Mouse (Mus musculus) midbrain, embryonic 13.5 days (tissue): ENCODE results near the gene Xpnpep3. TPM values are rescaled to one million over a fixed set of nuclear protein-coding genes. Genes with fewer than 3 reads are reported as not detected.

Experiments
- ATAC-seq: fragments of 200-750 bp; cut with Nextera tagmentation; 2 replicates; pipeline ENCODE4 v1.8.0; 2017; ENCODE audit warnings: mild to moderate bottlenecking, moderate TSS enrichment, moderate library complexity
- H3K27ac ChIP-seq: fragments of 300-500 bp; sonication (generic); 2 replicates; pipeline ENCODE4 v1.5.1; 2015; ENCODE audit warnings: inconsistent platforms, mild to moderate bottlenecking, moderate library complexity
- H3K27me3 ChIP-seq: fragments of 300-500 bp; sonication (generic); 2 replicates; pipeline ENCODE4 v1.6.1; 2015; ENCODE audit warnings: mild to moderate bottlenecking, inconsistent platforms
- H3K36me3 ChIP-seq: fragments of 300-500 bp; sonication (generic); 2 replicates; pipeline ENCODE4 v1.6.1; 2015; ENCODE audit warnings: mild to moderate bottlenecking, inconsistent platforms
- H3K4me1 ChIP-seq: fragments of 300-500 bp; sonication (generic); replicated peaks from 2 replicates; pipeline ENCODE4 v1.6.1; 2015; ENCODE audit warnings: inconsistent platforms
- H3K4me2 ChIP-seq: fragments of 300-500 bp; sonication (generic); replicated peaks from 2 replicates; pipeline ENCODE4 v1.6.1; 2015; ENCODE audit warnings: moderate library complexity, mild to moderate bottlenecking, inconsistent platforms
- H3K4me3 ChIP-seq: fragments of 300-500 bp; sonication (generic); replicated peaks from 2 replicates; pipeline ENCODE4 v1.5.1; 2015; ENCODE audit warnings: mild to moderate bottlenecking, inconsistent platforms
- H3K9ac ChIP-seq: fragments of 300-500 bp; sonication (generic); replicated peaks from 2 replicates; pipeline ENCODE4 v1.6.1; 2015; ENCODE audit warnings: mild to moderate bottlenecking, inconsistent platforms
- H3K9me3 ChIP-seq: fragments of 300-500 bp; sonication (generic); 2 replicates; pipeline ENCODE4 v1.6.1; 2016; ENCODE audit warnings: mild to moderate bottlenecking, inconsistent platforms
- WGBS: fragments of 180-500 bp; shearing (Covaris S2); methylation state at CpG from one replicate; pipeline ENCODE4 v1.1.7; 2015; 5-methylcytosine and 5-hydroxymethylcytosine counted together
- polyA plus RNA-seq: library from polyadenylated mRNA; unstranded; fragments of >200 nt; fragmentation: Nextera tagmentation; extraction: Ambion mirVana; gene quantifications from 2 replicates; pipeline ENCODE4 v1.2.1, GENCODE M21; 2015

Gene Xpnpep3
- polyA plus RNA-seq, 1 experiment from 2014 or later: 9.8 TPM

GRCm38 (mm10) chr15:81483691-81484090 is 83.8 kb downstream of the Xpnpep3 start:
- no peak for ATAC-seq
- Histone ChIP-seq H3K27ac (no peak overlapping the region), H3K36me3 (no peaks in the 10 kb centered on the region), H3K27me3 (no peaks in the 10 kb centered on the region), H3K4me1 (peaks cover 6% of the 10 kb centered on the region; the same call in 1 of the 2 replicates), H3K9ac (no peak overlapping the region), H3K4me2 (no peak overlapping the region), H3K4me3 (no peak overlapping the region), H3K9me3 (no peaks in the 10 kb centered on the region)
- 85% methylated on average over 6 of the region's 6 CpGs for WGBS

- Histone ChIP-seq H3K27ac (no peak overlapping the region), H3K27me3 (no peaks in the 10 kb centered on the region), H3K9ac (no peak overlapping the region), H3K4me2 (no peak overlapping the region), H3K4me3 (no peak overlapping the region), H3K36me3 (no peaks in the 10 kb centered on the region), H3K4me1 (peaks cover 6% of the 10 kb centered on the region; the same call in 1 of the 2 replicates), H3K9me3 (no peaks in the 10 kb centered on the region)
- whole genome bisulfite sequencing: 91% methylated on average over 4 of the region's 4 CpGs
- no peak for ATAC-seq
These were observed 85.5 kb downstream of the Xpnpep3 start for GRCm38 (mm10) chr15:81485483-81485882.

GRCm38 (mm10) chr15:81503466-81503865 is 103.5 kb downstream of the Xpnpep3 start:
- no peak for ATAC-seq
- WGBS: 96% methylated on average over 2 of the region's 2 CpGs
- no peak overlapping the region for H3K9ac ChIP-seq
- H3K4me2 ChIP-seq: no peak overlapping the region
- no peaks in the 10 kb centered on the region for H3K27me3 ChIP-seq
- H3K4me1 ChIP-seq: no peaks in the 10 kb centered on the region
- no peak overlapping the region for H3K27ac ChIP-seq
- H3K4me3 ChIP-seq: no peak overlapping the region
- no peaks in the 10 kb centered on the region for H3K36me3 ChIP-seq
- no peaks in the 10 kb centered on the region for H3K9me3 ChIP-seq

DNA sequence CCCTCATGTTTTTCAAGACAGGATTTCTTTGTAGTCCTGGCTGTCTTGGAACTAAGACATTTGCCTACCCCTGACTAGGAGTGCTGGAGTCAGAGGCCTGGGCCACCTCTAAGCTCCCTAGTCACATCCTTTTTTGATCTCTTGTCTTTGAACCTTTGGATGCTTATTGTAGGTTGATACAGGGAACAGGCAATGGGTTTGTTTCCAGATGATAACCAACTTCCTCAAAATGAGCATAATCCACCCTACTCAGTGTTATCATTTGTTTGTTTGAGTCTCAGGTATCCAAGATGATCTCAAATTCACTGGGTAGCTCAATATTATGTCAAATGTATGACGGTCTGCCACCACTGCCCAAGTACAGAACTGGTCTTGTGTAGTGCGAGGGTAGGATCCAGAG is 104.1 kb downstream of the Xpnpep3 start:
- Histone ChIP-seq H3K4me3 (no peak overlapping the region), H3K4me2 (no peak overlapping the region), H3K36me3 (no peaks in the 10 kb centered on the region), H3K9ac (no peak overlapping the region), H3K27ac (no peak overlapping the region), H3K27me3 (no peaks in the 10 kb centered on the region), H3K9me3 (no peaks in the 10 kb centered on the region), H3K4me1 (no peaks in the 10 kb centered on the region)
- no peak for ATAC-seq
- WGBS: 87% methylated on average over 2 of the region's 2 CpGs

Other genes with a start within 250 kb of the Xpnpep3 start
- 21.6 and 32.0 TPM in 2 replicates for gene Mrtfa, start 209.4 kb upstream of the Xpnpep3 start, polyA plus RNA-seq
- gene Mchr1, start 164.6 kb upstream of the Xpnpep3 start, polyA plus RNA-seq: 2.1 and 2.5 TPM in 2 replicates
- 133 and 141 TPM in 2 replicates for gene Slc25a17, start 39.3 kb upstream of the Xpnpep3 start, polyA plus RNA-seq
- 182 and 203 TPM in 2 replicates for gene St13, start 61 bp upstream of the Xpnpep3 start, polyA plus RNA-seq
- gene Dnajb7, start 8.2 kb downstream of the Xpnpep3 start, polyA plus RNA-seq: 1.7 and 2.4 TPM in 2 replicates
- gene Rbx1, start 66.2 kb downstream of the Xpnpep3 start, polyA plus RNA-seq: 511 and 563 TPM in 2 replicates
- 22.8 and 25.3 TPM in 2 replicates for gene Ep300, start 185.2 kb downstream of the Xpnpep3 start, polyA plus RNA-seq